Mouse (Mus musculus) forebrain, embryonic 13.5 days (tissue): ENCODE measurements at regions not wholly inside any gene's neighbourhood (a gene's known extent, or its start where the extent isn't known, plus 50 kb on each side); places are given as distances from the start of the nearest gene placed in this dataset.
A peak's percentile ranks its signal among the peaks of the same experiment; 100 is the strongest.

Experiments
- ATAC-seq: fragments of 200-750 bp; cut with Nextera tagmentation; 2 replicates; pipeline ENCODE4 v1.8.0; 2017
- H3K27ac ChIP-seq: fragments of 300-500 bp; sonication (generic); 2 replicates; pipeline ENCODE4 v1.5.1; 2015; ENCODE audit warnings: inconsistent platforms, mild to moderate bottlenecking, moderate library complexity
- H3K27me3 ChIP-seq: fragments of 300-500 bp; sonication (generic); 2 replicates; pipeline ENCODE4 v1.6.1; 2015; ENCODE audit warnings: mild to moderate bottlenecking, inconsistent platforms
- H3K36me3 ChIP-seq: fragments of 300-500 bp; sonication (generic); 2 replicates; pipeline ENCODE4 v1.6.1; 2015; ENCODE audit warnings: mild to moderate bottlenecking, inconsistent platforms; ENCODE audit not compliant: poor library complexity, severe bottlenecking
- H3K4me1 ChIP-seq: fragments of 300-500 bp; sonication (generic); 2 replicates; pipeline ENCODE4 v1.6.1; 2015; ENCODE audit warnings: inconsistent platforms
- H3K4me2 ChIP-seq: fragments of 300-500 bp; sonication (generic); 2 replicates; pipeline ENCODE4 v1.6.1; 2015; ENCODE audit warnings: inconsistent platforms, mild to moderate bottlenecking, moderate library complexity
- H3K4me3 ChIP-seq: fragments of 300-500 bp; sonication (generic); 2 replicates; pipeline ENCODE4 v1.5.1; 2015; ENCODE audit warnings: mild to moderate bottlenecking, inconsistent platforms
- H3K9ac ChIP-seq: fragments of 300-500 bp; sonication (generic); 2 replicates; pipeline ENCODE4 v1.6.1; 2015; ENCODE audit warnings: mild to moderate bottlenecking, inconsistent platforms
- H3K9me3 ChIP-seq: fragments of 300-500 bp; sonication (generic); replicated peaks from 2 replicates; pipeline ENCODE4 v1.6.1; 2016; ENCODE audit warnings: inconsistent platforms
- WGBS: fragments of 180-500 bp; shearing (Covaris S2); methylation state at CpG from one replicate; pipeline ENCODE4 v1.1.7; 2015; 5-methylcytosine and 5-hydroxymethylcytosine counted together

GRCm38 (mm10) chr7:130082662-130083061 lies 437.5 kb downstream of the Ate1 start:
- Histone ChIP-seq H3K27ac (no peak overlapping the region), H3K9me3 (no peaks in the 10 kb centered on the region), H3K4me3 (no peak overlapping the region), H3K4me2 (no peak overlapping the region), H3K4me1 (no peaks in the 10 kb centered on the region), H3K9ac (no peak overlapping the region), H3K36me3 (no peaks in the 10 kb centered on the region), H3K27me3 (peaks cover 1% of the 10 kb centered on the region; the same call in 1 of the 2 replicates)
- 86% methylated on average over 4 of the region's 4 CpGs for WGBS
- no peak for ATAC-seq

- H3K27ac ChIP-seq: no peak overlapping the region
- no peaks in the 10 kb centered on the region for H3K27me3 ChIP-seq
- H3K9me3 ChIP-seq: no peaks in the 10 kb centered on the region
- no peaks in the 10 kb centered on the region for H3K36me3 ChIP-seq
- no peak for ATAC-seq
- no peak overlapping the region for H3K4me3 ChIP-seq
- H3K4me2 ChIP-seq: no peak overlapping the region
- no peaks in the 10 kb centered on the region for H3K4me1 ChIP-seq
- H3K9ac ChIP-seq: no peak overlapping the region
These were observed 434.5 kb downstream of the Ate1 start for GRCm38 (mm10) chr7:130085706-130086105.

- Histone ChIP-seq H3K9ac (no peak overlapping the region), H3K9me3 (no peaks in the 10 kb centered on the region), H3K4me1 (peaks cover 4% of the 10 kb centered on the region; the same call in 1 of the 2 replicates), H3K27me3 (no peaks in the 10 kb centered on the region), H3K36me3 (no peaks in the 10 kb centered on the region), H3K4me2 (no peak overlapping the region), H3K4me3 (no peak overlapping the region), H3K27ac (no peak overlapping the region)
- no peak for ATAC-seq
- 88% methylated on average over 8 of the region's 8 CpGs for WGBS
These were observed 430.1 kb downstream of the Ate1 start for GRCm38 (mm10) chr7:130089896-130090610.

GRCm38 (mm10) chr7:130091942-130092341 lies 428.2 kb downstream of the Ate1 start:
- H3K27me3 ChIP-seq: no peaks in the 10 kb centered on the region
- H3K9me3 ChIP-seq: no peaks in the 10 kb centered on the region
- H3K9ac ChIP-seq: no peak overlapping the region
- H3K4me2 ChIP-seq: no peak overlapping the region
- WGBS: 5% methylated on average over 3 of the region's 3 CpGs
- no peaks in the 10 kb centered on the region for H3K36me3 ChIP-seq
- H3K4me3 ChIP-seq: no peak overlapping the region
- peaks cover 4% of the 10 kb centered on the region; the same call in 1 of the 2 replicates for H3K4me1 ChIP-seq
- no peak overlapping the region for H3K27ac ChIP-seq
- ATAC-seq: peak; percentile 63; the same call in 1 of the 2 replicates

GRCm38 (mm10) chr7:130095141-130095540 lies 425.0 kb downstream of the Ate1 start:
- no peak overlapping the region for H3K9ac ChIP-seq
- H3K4me2 ChIP-seq: no peak overlapping the region
- no peak overlapping the region for H3K4me3 ChIP-seq
- H3K27me3 ChIP-seq: no peaks in the 10 kb centered on the region
- H3K9me3 ChIP-seq: no peaks in the 10 kb centered on the region
- ATAC-seq: no peak
- H3K36me3 ChIP-seq: no peaks in the 10 kb centered on the region
- H3K4me1 ChIP-seq: peaks cover 4% of the 10 kb centered on the region; the same call in 1 of the 2 replicates
- 84% methylated on average over 4 of the region's 4 CpGs for WGBS
- H3K27ac ChIP-seq: no peak overlapping the region

- no peak overlapping the region for H3K4me3 ChIP-seq
- no peaks in the 10 kb centered on the region for H3K36me3 ChIP-seq
- H3K27me3 ChIP-seq: no peaks in the 10 kb centered on the region
- H3K9ac ChIP-seq: no peak overlapping the region
- no peak for ATAC-seq
- H3K9me3 ChIP-seq: no peaks in the 10 kb centered on the region
- WGBS: 87% methylated on average over 10 of the region's 10 CpGs
- H3K4me2 ChIP-seq: no peak overlapping the region
- no peak overlapping the region for H3K27ac ChIP-seq
- no peaks in the 10 kb centered on the region for H3K4me1 ChIP-seq
These were observed 421.6 kb downstream of the Ate1 start for GRCm38 (mm10) chr7:130098606-130099005.

GRCm38 (mm10) chr7:130102671-130103070 lies 417.5 kb downstream of the Ate1 start:
- H3K9me3 ChIP-seq: no peaks in the 10 kb centered on the region
- ATAC-seq: no peak
- no peak overlapping the region for H3K9ac ChIP-seq
- H3K27me3 ChIP-seq: no peaks in the 10 kb centered on the region
- H3K4me3 ChIP-seq: no peak overlapping the region
- H3K27ac ChIP-seq: no peak overlapping the region
- H3K36me3 ChIP-seq: no peaks in the 10 kb centered on the region
- no peaks in the 10 kb centered on the region for H3K4me1 ChIP-seq
- WGBS: 81% methylated on average over 5 of the region's 5 CpGs
- no peak overlapping the region for H3K4me2 ChIP-seq

GRCm38 (mm10) chr7:130106961-130107360 lies 413.2 kb downstream of the Ate1 start:
- ATAC-seq: no peak
- Histone ChIP-seq H3K4me3 (no peak overlapping the region), H3K9ac (no peak overlapping the region), H3K27ac (no peak overlapping the region), H3K9me3 (no peaks in the 10 kb centered on the region), H3K36me3 (no peaks in the 10 kb centered on the region), H3K4me1 (no peaks in the 10 kb centered on the region), H3K27me3 (no peaks in the 10 kb centered on the region), H3K4me2 (no peak overlapping the region)
- 89% methylated on average over 5 of the region's 5 CpGs for WGBS

- Histone ChIP-seq H3K9ac (no peak overlapping the region), H3K27me3 (no peaks in the 10 kb centered on the region), H3K9me3 (no peaks in the 10 kb centered on the region), H3K36me3 (no peaks in the 10 kb centered on the region), H3K27ac (no peak overlapping the region), H3K4me3 (no peak overlapping the region), H3K4me2 (no peak overlapping the region), H3K4me1 (no peaks in the 10 kb centered on the region)
- WGBS: 89% methylated on average over 17 of the region's 17 CpGs
- no peak for ATAC-seq
These were observed 411.8 kb downstream of the Ate1 start for GRCm38 (mm10) chr7:130108362-130108761.
